Mouse (Mus musculus) olfactory bulb, adult 2 months (tissue): ENCODE results near the gene BC004004.

Experiments
- CTCF ChIP-seq: fragments of 200-500 bp; IDR thresholded peaks from 2 replicates; pipeline ENCODE4 v1.5.1; 2012; ENCODE audit warnings: low read depth, mild to moderate bottlenecking, low read length, moderate library complexity; ENCODE audit not compliant: insufficient read depth
- POLR2A ChIP-seq: fragments of 200-500 bp; IDR thresholded peaks from 2 replicates; pipeline ENCODE4 v1.6.1; 2012; ENCODE audit warnings: mild to moderate bottlenecking, low read depth, low read length, moderate library complexity; ENCODE audit not compliant: insufficient read depth

DNA sequence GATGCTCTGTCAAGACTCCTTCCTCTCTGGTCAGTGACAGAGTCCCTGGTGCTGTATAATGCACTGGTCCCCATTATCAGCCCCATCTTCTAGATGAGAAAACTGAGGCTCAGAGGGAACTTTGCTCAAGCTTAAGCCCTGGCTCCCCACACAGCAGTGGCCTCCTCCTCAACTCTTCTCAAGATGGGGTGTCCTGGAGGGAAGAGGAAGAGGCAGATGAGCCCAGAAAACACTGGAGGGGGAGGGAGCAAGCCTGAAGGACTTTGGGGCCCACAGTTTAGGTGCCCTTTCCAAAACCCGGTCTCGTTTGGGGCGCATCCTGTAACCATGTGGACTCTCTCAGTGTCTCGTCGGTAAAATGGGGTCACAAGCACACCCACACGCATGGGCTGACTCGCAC is 50.9 kb downstream of the BC004004 start:
- TF ChIP-seq POLR2A (no peak), CTCF (no peak)
